Mouse (Mus musculus) hindbrain, embryonic 10.5 days (tissue): ENCODE measurements around the gene Cyp4f40. TPM values are rescaled to one million over a fixed set of nuclear protein-coding genes. Genes with fewer than 3 reads are reported as not detected.
A peak's percentile ranks its signal among the peaks of the same experiment; 100 is the strongest.
"Not testable (repeated sequence)": the region's sequence is repeated elsewhere in the genome, so short reads cannot be mapped to it uniquely, and the experiment has no call there.

ENCODE experiments used
- DNase-seq: peaks from one replicate; pipeline ENCODE4 v3.0.0-alpha.2; 2017; ENCODE audit warnings: low spot score
- H3K27ac ChIP-seq: fragments of 300-500 bp; sonication (generic); 2 replicates; pipeline ENCODE4 v1.5.1; 2016; ENCODE audit warnings: mild to moderate bottlenecking, moderate library complexity
- H3K27me3 ChIP-seq: fragments of 300-500 bp; sonication (generic); 2 replicates; pipeline ENCODE4 v1.6.1; 2016; ENCODE audit warnings: mild to moderate bottlenecking; ENCODE audit not compliant: poor library complexity, insufficient read depth, severe bottlenecking
- H3K36me3 ChIP-seq: fragments of 300-500 bp; sonication (generic); 2 replicates; pipeline ENCODE4 v1.6.1; 2016; ENCODE audit warnings: mild to moderate bottlenecking, moderate library complexity
- H3K4me1 ChIP-seq: fragments of 300-500 bp; sonication (generic); replicated peaks from 2 replicates; pipeline ENCODE4 v1.6.1; 2016; ENCODE audit warnings: mild to moderate bottlenecking
- H3K4me3 ChIP-seq: fragments of 300-500 bp; sonication (generic); 2 replicates; pipeline ENCODE4 v1.5.1; 2016; ENCODE audit warnings: mild to moderate bottlenecking, moderate library complexity
- H3K9me3 ChIP-seq: fragments of 300-500 bp; sonication (generic); 2 replicates; pipeline ENCODE4 v1.6.1; 2016; ENCODE audit warnings: mild to moderate bottlenecking, moderate library complexity
- WGBS: fragments of 180-500 bp; shearing (Covaris S2); methylation state at CpG from one replicate; pipeline ENCODE4 v1.1.7; 2016; 5-methylcytosine and 5-hydroxymethylcytosine counted together
- polyA plus RNA-seq: library from polyadenylated mRNA; unstranded; fragments of >200 nt; fragmentation: Nextera tagmentation; extraction: Ambion mirVana; gene quantifications from 2 replicates; pipeline ENCODE4 v1.2.1, GENCODE M21; 2016

The Cyp4f40 gene
- not detected in 2 replicates for polyA plus RNA-seq

DNA sequence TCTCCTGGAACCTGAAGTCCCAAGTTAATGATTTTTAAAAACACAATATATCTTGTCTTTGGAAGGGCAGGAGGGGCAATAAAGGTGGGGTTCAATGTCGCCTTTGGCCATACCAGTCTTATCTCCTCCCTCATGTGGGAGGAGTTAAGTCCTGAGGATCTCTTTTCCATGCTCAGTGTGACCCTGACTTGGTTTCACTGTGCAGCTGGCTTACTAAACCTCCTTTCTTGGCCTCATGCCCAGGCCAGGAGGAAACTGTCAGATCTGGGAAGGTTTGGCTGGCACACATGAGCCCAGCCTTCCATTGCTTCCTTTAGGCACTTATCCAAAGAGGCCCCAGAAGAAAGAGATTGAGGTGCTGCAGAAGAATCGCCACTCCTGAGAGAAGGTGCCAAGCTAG is at the start of gene Cyp4f40:
TSS of gene Cyp4f40 (plus strand) at position 189 of the 400 bp plus-strand sequence.
- DNase-seq, result no peak
- H3K27me3 ChIP-seq, result no peaks in the 10 kb centered on the region
- 63% methylated on average over 2 of the region's 2 CpGs for WGBS
- H3K9me3 ChIP-seq, result no peaks in the 10 kb centered on the region
- H3K4me3 ChIP-seq, result no peak within 1 kb of the TSS
- H3K27ac ChIP-seq, result no peak within 1 kb of the TSS
- H3K36me3 ChIP-seq, result no peaks in the 10 kb centered on the region
- no peaks in the 10 kb centered on the region for H3K4me1 ChIP-seq

DNA sequence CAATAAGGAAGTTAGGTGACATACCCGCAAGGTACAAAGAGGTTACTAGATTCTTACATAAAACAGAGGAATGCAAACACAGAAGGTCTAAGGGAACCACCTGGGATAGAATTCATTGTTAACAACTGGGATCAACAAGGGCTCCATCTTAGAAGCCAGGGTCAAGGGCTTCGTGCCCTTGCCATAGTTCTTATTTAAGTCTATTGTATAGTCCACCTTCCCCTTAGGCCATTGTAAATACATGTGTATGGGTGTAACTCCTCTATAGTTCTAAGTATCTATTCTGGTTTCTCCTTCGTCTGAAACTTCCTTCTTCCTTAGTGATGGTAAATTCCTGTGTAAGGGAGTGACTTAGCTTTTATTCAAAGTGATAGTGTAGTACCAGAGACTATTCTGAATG is 48.5 kb upstream of the Cyp4f40 start:
- H3K4me1 ChIP-seq, H3K9me3 ChIP-seq, H3K36me3 ChIP-seq, DNase-seq, H3K27ac ChIP-seq, H3K27me3 ChIP-seq, H3K4me3 ChIP-seq: not testable (repeated sequence)
- WGBS, result 87% methylated on average over 3 of the region's 3 CpGs

DNA sequence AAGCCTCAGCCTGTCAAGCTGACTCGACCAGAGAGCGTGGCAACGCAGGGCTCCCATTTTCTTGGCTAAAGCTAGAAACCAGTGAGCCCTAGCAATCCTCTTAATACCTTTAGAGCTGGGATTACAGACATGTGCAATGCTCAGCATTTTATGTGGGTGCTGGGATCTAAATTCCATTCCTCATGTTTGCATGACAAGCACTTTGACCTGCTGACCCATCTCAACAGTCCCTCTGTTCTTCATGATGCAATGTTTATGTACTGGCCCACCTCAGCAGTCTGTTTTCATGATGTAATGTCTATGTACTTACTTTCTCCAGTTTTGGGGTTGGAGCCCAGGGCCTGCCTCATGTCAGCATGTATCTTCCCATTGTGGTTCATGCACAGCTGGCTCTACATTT is 47.8 kb upstream of the Cyp4f40 start:
- no peaks in the 10 kb centered on the region for H3K4me1 ChIP-seq
- no peaks in the 10 kb centered on the region for H3K27me3 ChIP-seq
- WGBS, result 90% methylated on average over 3 of the region's 3 CpGs
- H3K27ac ChIP-seq, result no peak overlapping the region
- DNase-seq, result no peak
- H3K4me3 ChIP-seq, result no peak overlapping the region
- 0 out of 2 replicates have a peak, but pooled peaks cover 2% of the 10 kb centered on the region for H3K9me3 ChIP-seq
- no peaks in the 10 kb centered on the region for H3K36me3 ChIP-seq

DNA sequence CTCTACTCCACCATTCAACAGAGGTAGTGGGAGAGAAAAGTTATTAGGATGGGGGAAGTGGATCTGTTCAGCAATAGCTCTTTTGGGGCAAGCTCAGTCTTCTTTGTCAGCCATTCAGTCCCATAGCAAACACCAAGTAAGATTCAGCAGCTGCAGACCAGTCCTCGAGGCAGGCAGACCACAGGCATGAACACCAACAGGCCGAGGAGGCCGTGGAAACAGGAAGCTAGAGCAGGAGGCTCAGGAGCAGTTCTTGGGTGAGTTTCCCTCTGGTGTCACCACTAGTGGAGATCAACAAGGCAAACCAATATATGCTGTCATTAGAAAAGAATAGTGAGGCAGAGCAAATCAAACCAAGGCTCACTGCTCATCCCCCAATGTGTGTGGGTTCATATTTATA is 46.3 kb upstream of the Cyp4f40 start:
- H3K36me3 ChIP-seq, result no peaks in the 10 kb centered on the region
- DNase-seq, result no peak
- H3K9me3 ChIP-seq, result 0 out of 2 replicates have a peak, but pooled peaks cover 2% of the 10 kb centered on the region
- no peak overlapping the region for H3K27ac ChIP-seq
- H3K4me1 ChIP-seq, result no peaks in the 10 kb centered on the region
- H3K4me3 ChIP-seq, result no peak overlapping the region
- no peaks in the 10 kb centered on the region for H3K27me3 ChIP-seq
- WGBS, result 79% methylated on average over 3 of the region's 3 CpGs

DNA sequence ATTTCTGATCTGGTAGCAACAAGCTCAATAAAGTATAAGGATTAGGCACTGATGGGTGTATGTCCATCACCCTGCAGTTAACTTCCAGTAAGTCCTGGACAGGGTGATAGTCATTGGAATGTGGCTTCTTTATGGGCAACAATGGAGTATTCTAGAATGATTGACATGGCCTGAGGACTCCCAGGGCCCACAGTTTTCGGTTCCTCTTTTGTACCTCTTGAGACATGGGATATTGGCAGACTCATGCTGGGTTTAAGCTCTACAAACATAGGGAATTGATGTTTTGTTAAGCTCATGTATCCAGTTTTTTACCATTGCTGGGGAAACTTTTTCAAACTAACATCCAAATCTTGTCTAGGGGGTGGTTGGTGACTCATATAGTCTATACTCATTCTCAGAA is 41.4 kb upstream of the Cyp4f40 start:
- H3K9me3 ChIP-seq, result peaks cover 18% of the 10 kb centered on the region
- DNase-seq, result no peak
- H3K36me3 ChIP-seq, result no peaks in the 10 kb centered on the region
- no peak overlapping the region for H3K27ac ChIP-seq
- 63% methylated on average over 1 of the region's 1 CpGs for WGBS
- H3K4me3 ChIP-seq, result no peak overlapping the region
- no peaks in the 10 kb centered on the region for H3K27me3 ChIP-seq
- H3K4me1 ChIP-seq, result no peaks in the 10 kb centered on the region

DNA sequence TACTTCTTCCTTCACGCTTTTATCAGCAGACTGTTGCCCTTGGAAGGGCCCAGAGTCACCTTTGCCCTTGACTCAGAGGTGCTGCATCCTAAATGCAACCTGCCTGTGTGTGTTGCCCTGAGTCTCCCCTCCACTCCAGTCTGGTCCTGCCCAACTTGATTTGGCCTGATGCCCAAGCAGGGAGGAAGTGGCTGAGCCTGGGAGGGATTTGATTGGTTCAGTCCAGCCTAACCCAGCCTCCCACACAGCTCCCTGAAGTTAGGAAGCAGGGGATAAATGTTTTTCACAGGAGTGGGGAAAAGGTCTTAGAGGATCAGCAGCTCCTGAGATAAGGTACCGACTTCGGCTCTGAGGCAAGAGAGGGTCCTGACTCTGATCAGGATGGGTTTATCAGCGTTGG is 37.7 kb upstream of the Cyp4f40 start, which contains the start of gene Cyp4f37:
TSS of gene Cyp4f37 (plus strand) at position 292 of the 400 bp plus-strand sequence.
- H3K27me3 ChIP-seq, H3K4me1 ChIP-seq, H3K4me3 ChIP-seq, DNase-seq, H3K27ac ChIP-seq, H3K36me3 ChIP-seq: not testable (repeated sequence)
- peaks cover 16% of the 10 kb centered on the region for H3K9me3 ChIP-seq
- WGBS, result 77% methylated on average over 4 of the region's 4 CpGs

DNA sequence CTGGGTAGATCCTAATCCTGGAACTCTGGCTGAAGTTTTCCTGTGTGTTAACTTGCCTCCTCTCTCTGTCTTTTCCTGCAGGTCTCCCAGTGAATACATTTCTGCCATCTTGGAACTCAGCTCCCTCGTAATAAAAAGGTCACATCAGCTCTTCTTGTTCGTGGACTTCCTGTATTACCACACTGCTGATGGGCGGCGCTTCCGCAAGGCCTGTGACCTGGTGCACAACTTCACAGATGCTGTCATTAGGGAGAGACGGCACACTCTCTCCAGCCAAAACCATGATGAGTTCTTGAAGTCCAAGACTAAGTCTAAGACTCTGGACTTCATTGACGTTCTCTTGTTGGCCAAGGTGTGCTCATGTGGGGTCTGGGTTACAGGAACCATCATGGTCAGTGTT is 29.0 kb upstream of the Cyp4f40 start:
- H3K36me3 ChIP-seq, H3K4me1 ChIP-seq, H3K27ac ChIP-seq, DNase-seq, H3K4me3 ChIP-seq, H3K27me3 ChIP-seq, H3K9me3 ChIP-seq: not testable (repeated sequence)
- 90% methylated on average over 7 of the region's 7 CpGs for WGBS

DNA sequence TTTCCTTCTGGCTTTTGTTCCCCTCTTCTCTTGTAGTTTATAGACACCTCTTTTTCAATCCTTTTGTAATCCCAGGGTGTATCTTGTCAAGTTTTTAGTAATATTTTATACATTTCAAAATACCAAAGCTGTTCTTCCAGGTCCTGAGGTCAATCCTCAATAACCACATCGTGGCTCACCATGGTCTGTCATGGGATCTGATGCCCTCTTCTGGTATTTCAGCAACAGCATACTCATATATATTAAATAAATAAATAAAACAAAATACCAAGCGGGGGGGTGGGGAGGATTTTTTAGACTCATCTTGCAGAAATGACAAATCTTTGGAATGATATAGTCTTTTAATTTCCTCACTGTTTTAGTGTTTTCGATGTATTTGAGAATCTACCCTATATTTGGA is 26.8 kb upstream of the Cyp4f40 start:
- no peak for DNase-seq
- Histone ChIP-seq H3K27me3 (no peaks in the 10 kb centered on the region), H3K9me3 (no peaks in the 10 kb centered on the region), H3K4me3 (no peak overlapping the region), H3K4me1 (peaks cover 5% of the 10 kb centered on the region; the same call in 1 of the 2 replicates), H3K36me3 (no peaks in the 10 kb centered on the region), H3K27ac (no peak overlapping the region)
- WGBS, result 78% methylated on average over 3 of the region's 3 CpGs

DNA sequence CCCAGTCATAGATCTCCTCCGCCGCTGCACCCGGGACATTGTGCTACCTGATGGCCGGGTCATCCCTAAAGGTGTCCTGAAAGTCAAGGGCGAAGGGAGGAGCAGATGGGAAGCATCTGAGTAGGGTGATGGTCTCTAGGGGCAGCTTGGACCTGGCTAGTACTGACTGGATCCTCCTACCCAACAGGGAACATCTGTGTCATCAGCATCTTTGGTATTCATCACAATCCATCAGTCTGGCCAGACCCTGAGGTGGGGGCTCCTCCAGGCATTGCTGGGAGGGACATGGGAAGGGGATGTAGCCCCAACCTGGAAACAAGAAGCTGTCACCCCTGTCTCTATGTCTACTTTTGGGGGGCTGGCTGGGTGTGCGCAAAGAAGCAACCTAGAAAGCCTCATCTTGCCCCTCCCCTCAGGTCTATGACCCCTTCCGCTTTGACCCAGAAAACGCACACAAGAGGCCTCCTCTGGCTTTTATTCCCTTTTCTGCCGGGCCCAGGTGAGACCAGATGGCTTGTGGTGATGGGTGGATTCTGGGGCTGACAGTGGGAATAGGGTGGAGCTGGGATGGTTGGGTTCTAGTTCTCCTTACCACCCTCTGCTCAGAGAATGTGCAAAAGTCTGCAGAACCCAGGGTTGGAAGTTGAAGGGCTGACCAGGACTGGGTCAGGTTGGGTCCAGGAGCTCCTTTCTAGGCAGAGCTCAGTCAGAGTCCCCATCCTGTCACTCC is 24.3 kb upstream of the Cyp4f40 start:
- 91% methylated on average over 9 of the region's 9 CpGs for WGBS
- not testable (repeated sequence) for H3K36me3 ChIP-seq, DNase-seq, H3K27me3 ChIP-seq, H3K9me3 ChIP-seq, H3K4me1 ChIP-seq
- Histone ChIP-seq H3K27ac (peak overlapping the region; percentile 78), H3K4me3 (peak overlapping the region; percentile 52)

DNA sequence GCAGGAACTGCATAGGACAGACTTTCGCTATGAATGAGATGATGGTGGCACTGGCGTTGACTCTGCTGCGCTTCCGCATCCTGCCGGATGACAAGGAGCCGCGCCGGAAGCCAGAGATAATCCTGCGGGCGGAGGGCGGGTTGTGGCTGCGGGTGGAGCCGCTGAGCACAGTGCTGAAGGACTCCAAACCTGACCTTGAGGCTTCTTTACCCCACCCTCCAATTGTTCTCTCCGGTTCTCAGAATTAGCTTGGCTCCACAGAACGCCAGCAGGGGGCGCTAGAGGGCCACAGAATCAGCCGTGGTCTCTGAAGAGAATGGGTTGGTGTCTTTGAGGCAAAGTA is 23.8 kb upstream of the Cyp4f40 start:
- DNase-seq, result peak; percentile 91
- H3K27ac ChIP-seq, result peak overlapping the region; percentile 78
- WGBS, result 1% methylated on average over 17 of the region's 17 CpGs

DNA sequence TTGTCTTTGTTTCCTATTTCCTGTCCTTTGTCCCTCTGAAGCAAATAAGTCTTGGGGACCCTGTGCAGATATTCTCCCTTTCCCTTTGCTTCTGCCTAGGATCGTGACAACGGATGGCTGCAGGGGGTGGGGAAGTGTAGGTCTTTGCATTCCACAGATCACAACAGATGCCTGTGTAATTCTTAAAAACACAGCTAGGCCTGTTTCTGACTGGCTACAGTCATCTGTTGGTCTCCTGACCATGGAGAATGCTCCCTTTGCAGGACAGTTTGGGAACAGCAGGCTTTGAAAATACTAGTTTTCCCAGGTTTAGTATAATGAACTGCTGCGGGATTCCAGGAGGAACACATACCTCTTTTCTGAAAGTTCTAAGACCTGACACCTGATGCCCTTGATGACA is 22.4 kb upstream of the Cyp4f40 start:
- H3K4me3 ChIP-seq, result no peak overlapping the region
- WGBS, result 56% methylated on average over 3 of the region's 3 CpGs

More for the DNA sequence above, 23.8 kb upstream of the Cyp4f40 start:
- H3K4me1 ChIP-seq, result peaks cover 5% of the 10 kb centered on the region; the same call in 1 of the 2 replicates
- no peaks in the 10 kb centered on the region for H3K9me3 ChIP-seq
- peak overlapping the region; percentile 52 for H3K4me3 ChIP-seq
- no peaks in the 10 kb centered on the region for H3K36me3 ChIP-seq
- no peaks in the 10 kb centered on the region for H3K27me3 ChIP-seq

DNA sequence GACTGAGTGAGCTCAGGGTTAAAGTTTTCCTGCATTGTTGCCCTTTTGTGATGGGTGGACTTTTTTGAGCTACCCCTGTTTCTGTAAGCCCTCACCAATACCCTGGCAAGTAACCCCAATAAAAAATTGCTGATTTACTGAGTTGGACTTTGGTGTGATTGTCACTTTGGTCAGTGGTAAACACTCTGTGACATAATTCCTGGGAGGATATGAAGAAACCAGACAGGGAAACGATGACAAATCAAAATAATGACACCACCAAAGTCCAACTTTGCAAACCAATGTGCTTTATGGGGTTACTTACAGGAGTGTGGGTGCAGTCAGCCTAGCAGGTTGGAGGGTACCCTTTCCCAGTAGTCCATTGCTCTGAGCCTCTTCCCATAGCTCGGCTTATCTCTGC is 21.5 kb upstream of the Cyp4f40 start:
- Histone ChIP-seq H3K27ac (no peak overlapping the region), H3K4me3 (no peak overlapping the region), H3K9me3 (no peaks in the 10 kb centered on the region), H3K27me3 (no peaks in the 10 kb centered on the region), H3K36me3 (no peaks in the 10 kb centered on the region), H3K4me1 (peaks cover 5% of the 10 kb centered on the region; the same call in 1 of the 2 replicates)
- no peak for DNase-seq
- WGBS, result 83% methylated on average over 2 of the region's 2 CpGs

More for the DNA sequence above, 22.4 kb upstream of the Cyp4f40 start:
- no peak overlapping the region for H3K27ac ChIP-seq
- peaks cover 5% of the 10 kb centered on the region; the same call in 1 of the 2 replicates for H3K4me1 ChIP-seq
- H3K36me3 ChIP-seq, result no peaks in the 10 kb centered on the region
- DNase-seq, result no peak
- H3K27me3 ChIP-seq, result no peaks in the 10 kb centered on the region
- no peaks in the 10 kb centered on the region for H3K9me3 ChIP-seq

DNA sequence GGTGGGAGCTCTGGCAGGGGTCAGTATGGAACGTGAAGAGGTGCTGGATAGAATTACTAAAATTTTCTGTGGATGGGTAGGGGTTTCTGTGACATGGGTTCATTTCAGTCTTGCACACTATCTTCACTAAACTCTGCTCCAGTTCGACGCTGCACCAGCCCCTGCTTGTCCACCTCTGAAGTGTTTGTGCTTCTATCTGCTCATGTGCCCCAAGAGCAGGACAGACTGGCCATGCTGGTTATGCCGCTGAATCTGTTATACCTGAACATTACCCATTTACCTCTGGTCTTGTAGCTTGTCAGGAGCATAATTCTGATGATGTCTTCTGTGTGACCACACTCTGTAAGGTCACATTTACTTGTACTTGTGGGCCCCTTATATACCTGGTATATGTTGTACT is 12.1 kb upstream of the Cyp4f40 start:
- no peaks in the 10 kb centered on the region for H3K27me3 ChIP-seq
- no peak for DNase-seq
- WGBS, result 82% methylated on average over 4 of the region's 4 CpGs
- no peaks in the 10 kb centered on the region for H3K9me3 ChIP-seq
- no peaks in the 10 kb centered on the region for H3K36me3 ChIP-seq
- H3K27ac ChIP-seq, result no peak overlapping the region
- H3K4me1 ChIP-seq, result no peaks in the 10 kb centered on the region
- H3K4me3 ChIP-seq, result no peak overlapping the region
